Mouse (Mus musculus) lung, adult 2 months (tissue): Measurements from ENCODE around the gene Mad1l1. TPM values are rescaled to one million over a fixed set of nuclear protein-coding genes. Genes with fewer than 3 reads are reported as not detected.

Experiments
- DNase-seq: peaks from one replicate; pipeline ENCODE4 v3.0.0; 2022
- H3K4me1 ChIP-seq: fragments of 200-500 bp; 2 replicates; pipeline ENCODE4 v1.6.1; 2011; ENCODE audit warnings: low read length; ENCODE audit not compliant: control insufficient read depth, insufficient read depth
- H3K4me3 ChIP-seq: fragments of 200-500 bp; replicated peaks from 2 replicates; pipeline ENCODE3; 2011; ENCODE audit warnings: low read depth, mild to moderate bottlenecking, control low read depth, low read length; ENCODE audit errors: extremely low read depth
- CTCF ChIP-seq: fragments of 200-500 bp; IDR thresholded peaks from 2 replicates; pipeline ENCODE4 v1.5.1; 2011; ENCODE audit warnings: mild to moderate bottlenecking, low read length, control low read depth; ENCODE audit not compliant: insufficient read depth
- POLR2A ChIP-seq: fragments of 200-500 bp; IDR thresholded peaks from 2 replicates; pipeline ENCODE4 v1.6.1; 2011; ENCODE audit warnings: low read depth, mild to moderate bottlenecking, control low read depth, low read length, borderline replicate concordance; ENCODE audit errors: extremely low read depth
- WGBS: fragments of 180-500 bp; shearing (Covaris S2); methylation state at CpG from one replicate; pipeline ENCODE4 v1.1.7; 2018; 5-methylcytosine and 5-hydroxymethylcytosine counted together
- polyA plus RNA-seq: library from polyadenylated mRNA; depleted of rRNA; stranded (reverse); fragments of >200 nt; gene quantifications from 2 replicates; pipeline ENCODE4 v1.2.3, GENCODE M21; 2012

Gene Mad1l1
- polyA plus RNA-seq, 1 experiment: 21.6 TPM

GRCm38 (mm10) chr5:140197705-140198104, 123.6 kb downstream of the Mad1l1 start:
- peak; percentile 80 for TF ChIP-seq CTCF
- no peak for TF ChIP-seq POLR2A

GRCm38 (mm10) chr5:140196446-140196845, 124.9 kb downstream of the Mad1l1 start:
- 94% methylated on average over 3 of the region's 3 CpGs for WGBS
- Histone ChIP-seq H3K4me3 (no peak overlapping the region), H3K4me1 (no peaks in the 10 kb centered on the region)
- TF ChIP-seq CTCF (no peak), POLR2A (no peak)
- DNase-seq: no peak

More at GRCm38 (mm10) chr5:140197705-140198104, 123.6 kb downstream of the Mad1l1 start:
- WGBS: 26% methylated on average over 4 of the region's 4 CpGs
- H3K4me1 ChIP-seq: no peaks in the 10 kb centered on the region
- no peak overlapping the region for H3K4me3 ChIP-seq
- peak; percentile 74 for DNase-seq

DNA sequence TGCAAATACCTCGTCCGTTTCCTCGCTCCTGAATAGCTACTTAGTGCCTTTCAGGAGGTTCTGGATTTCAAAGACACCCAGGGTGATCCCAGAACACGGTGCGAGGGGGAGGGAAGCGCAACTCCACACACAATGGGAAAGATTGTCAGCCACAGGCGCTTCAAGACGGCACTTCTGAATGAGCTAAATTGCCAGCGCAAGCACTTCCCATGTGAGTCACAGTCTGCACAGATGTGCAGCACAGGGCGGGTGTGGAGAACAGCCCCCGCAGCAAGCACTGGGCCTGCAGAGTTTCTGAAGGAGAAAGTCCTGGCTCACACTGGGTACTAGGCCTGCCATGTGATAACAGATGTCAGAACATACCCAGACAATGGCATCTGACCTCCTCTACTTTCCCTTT, 127.2 kb downstream of the Mad1l1 start:
- Histone ChIP-seq H3K4me3 (no peak overlapping the region), H3K4me1 (no peaks in the 10 kb centered on the region)
- WGBS: 77% methylated on average over 11 of the region's 11 CpGs
- DNase-seq: no peak
- no peak for TF ChIP-seq CTCF
- no peak for TF ChIP-seq POLR2A

DNA sequence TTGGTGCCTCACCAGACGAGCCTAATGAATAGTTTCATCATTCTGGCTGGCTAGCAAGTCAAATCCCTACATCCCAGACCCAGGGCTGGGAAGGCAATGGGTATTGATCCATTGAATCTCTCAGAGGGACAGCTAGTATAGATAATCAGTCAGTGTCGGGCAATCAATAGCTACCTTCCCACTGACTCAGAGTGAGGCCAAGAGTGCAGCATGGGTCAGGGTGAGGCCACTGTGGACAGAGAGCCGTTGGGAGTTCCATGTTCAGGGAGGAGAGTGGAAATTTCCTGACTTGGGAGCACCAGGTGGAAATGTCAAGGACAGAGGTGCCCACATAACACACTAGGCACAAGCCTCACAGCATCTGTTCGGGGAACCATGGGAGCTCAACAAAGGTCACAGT, 129.8 kb downstream of the Mad1l1 start:
- Histone ChIP-seq H3K4me1 (no peaks in the 10 kb centered on the region), H3K4me3 (no peak overlapping the region)
- WGBS: 79% methylated on average over 4 of the region's 4 CpGs
- DNase-seq: no peak
- TF ChIP-seq POLR2A (no peak), CTCF (no peak)

- TF ChIP-seq CTCF (no peak), POLR2A (no peak)
- no peak for DNase-seq
- Histone ChIP-seq H3K4me1 (no peaks in the 10 kb centered on the region), H3K4me3 (no peak overlapping the region)
- WGBS: 88% methylated on average over 4 of the region's 4 CpGs
These were observed 135.0 kb downstream of the Mad1l1 start for GRCm38 (mm10) chr5:140186351-140186750.

- DNase-seq: no peak
- no peak for TF ChIP-seq CTCF
- TF ChIP-seq POLR2A: no peak
- Histone ChIP-seq H3K4me1 (no peaks in the 10 kb centered on the region), H3K4me3 (no peak overlapping the region)
- 89% methylated on average over 6 of the region's 6 CpGs for WGBS
These were observed 135.6 kb downstream of the Mad1l1 start for GRCm38 (mm10) chr5:140185757-140186156.

- Histone ChIP-seq H3K4me3 (no peak overlapping the region), H3K4me1 (no peaks in the 10 kb centered on the region)
- TF ChIP-seq POLR2A (no peak), CTCF (no peak)
- DNase-seq: no peak
- WGBS: 88% methylated on average over 7 of the region's 7 CpGs
These were observed 138.0 kb downstream of the Mad1l1 start for GRCm38 (mm10) chr5:140183387-140183786.

DNA sequence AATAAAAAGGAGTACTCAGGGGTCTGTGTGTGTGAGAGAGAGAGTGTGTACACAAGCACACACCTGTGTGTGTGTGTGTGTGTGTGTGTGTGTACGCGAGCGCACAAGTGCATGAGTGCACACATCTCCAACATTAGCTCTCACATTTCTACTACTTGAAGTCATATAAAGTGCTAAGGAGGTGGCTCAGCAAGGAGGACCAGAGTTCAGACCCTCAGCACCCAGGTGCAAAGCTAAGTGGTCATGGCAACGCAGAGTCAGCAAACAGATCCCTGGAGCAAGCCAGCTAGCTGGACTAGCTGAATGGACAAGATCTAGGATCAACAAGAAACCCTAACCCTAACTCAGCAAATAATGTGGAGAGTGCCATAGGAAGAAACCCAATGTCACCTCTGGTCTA, 139.0 kb downstream of the Mad1l1 start:
- 65% methylated on average over 4 of the region's 4 CpGs for WGBS
- no peaks in the 10 kb centered on the region for H3K4me1 ChIP-seq
- DNase-seq: no peak
- H3K4me3 ChIP-seq: no peak overlapping the region
- TF ChIP-seq POLR2A (no peak), CTCF (no peak)

GRCm38 (mm10) chr5:140180016-140180415, 141.3 kb downstream of the Mad1l1 start:
- no peak for DNase-seq
- TF ChIP-seq POLR2A: no peak
- TF ChIP-seq CTCF: no peak
- 95% methylated on average over 5 of the region's 5 CpGs for WGBS
- H3K4me1 ChIP-seq: no peaks in the 10 kb centered on the region
- H3K4me3 ChIP-seq: no peak overlapping the region

GRCm38 (mm10) chr5:140178058-140178690, 143.2 kb downstream of the Mad1l1 start:
- Histone ChIP-seq H3K4me1 (no peaks in the 10 kb centered on the region), H3K4me3 (no peak overlapping the region)
- DNase-seq: peak; percentile 33
- WGBS: 48% methylated on average over 10 of the region's 10 CpGs
- TF ChIP-seq POLR2A (no peak), CTCF (no peak)

GRCm38 (mm10) chr5:140177582-140177981, 143.8 kb downstream of the Mad1l1 start:
- DNase-seq: no peak
- TF ChIP-seq CTCF (no peak), POLR2A (no peak)
- H3K4me1 ChIP-seq: no peaks in the 10 kb centered on the region
- H3K4me3 ChIP-seq: no peak overlapping the region
- 92% methylated on average over 8 of the region's 8 CpGs for WGBS
